Mouse (Mus musculus) kidney, embryonic 14.5 days (tissue): ENCODE data around the gene Trpc1. TPM values are rescaled to one million over a fixed set of nuclear protein-coding genes. Genes with fewer than 3 reads are reported as not detected.

Experiments
- ATAC-seq: fragments of 200-750 bp; cut with Nextera tagmentation; 2 replicates; pipeline ENCODE4 v1.8.0; 2017; ENCODE audit warnings: moderate number of reproducible peaks, mild to moderate bottlenecking, moderate TSS enrichment, moderate library complexity; ENCODE audit not compliant: low FRiP score, low TSS enrichment
- H3K27ac ChIP-seq: fragments of 300-500 bp; sonication (generic); 2 replicates; pipeline ENCODE4 v1.5.1; 2014; ENCODE audit warnings: low read depth, mild to moderate bottlenecking, low read length, moderate library complexity, mixed read lengths
- H3K27me3 ChIP-seq: fragments of 300-500 bp; sonication (generic); 2 replicates; pipeline ENCODE4 v1.6.1; 2014; ENCODE audit warnings: mild to moderate bottlenecking, low read length; ENCODE audit not compliant: control insufficient read depth, insufficient read depth
- H3K36me3 ChIP-seq: fragments of 300-500 bp; sonication (generic); 2 replicates; pipeline ENCODE4 v1.6.1; 2014; ENCODE audit warnings: low read length, mixed read lengths; ENCODE audit not compliant: control insufficient read depth, insufficient read depth
- H3K4me1 ChIP-seq: fragments of 300-500 bp; sonication (generic); 2 replicates; pipeline ENCODE4 v1.6.1; 2014; ENCODE audit warnings: low read length, mixed read lengths; ENCODE audit not compliant: control insufficient read depth, insufficient read depth
- H3K4me2 ChIP-seq: fragments of 300-500 bp; sonication (generic); replicated peaks from 2 replicates; pipeline ENCODE4 v1.6.1; 2014; ENCODE audit warnings: low read depth, mild to moderate bottlenecking, low read length
- H3K4me3 ChIP-seq: fragments of 300-500 bp; sonication (generic); 2 replicates; pipeline ENCODE4 v1.5.1; 2014; ENCODE audit warnings: mild to moderate bottlenecking, low read length
- H3K9ac ChIP-seq: fragments of 300-500 bp; sonication (generic); 2 replicates; pipeline ENCODE4 v1.6.1; 2014; ENCODE audit warnings: low read depth, mild to moderate bottlenecking, low read length, moderate library complexity
- H3K9me3 ChIP-seq: fragments of 300-500 bp; sonication (generic); 2 replicates; pipeline ENCODE4 v1.6.1; 2016; ENCODE audit warnings: low read length; ENCODE audit not compliant: control insufficient read depth
- WGBS: fragments of 180-500 bp; shearing (Covaris S2); extraction: QIAGEN DNeasy Blood & Tissue Kit; methylation state at CpG from one replicate; pipeline ENCODE4 v1.1.7; 2014; 5-methylcytosine and 5-hydroxymethylcytosine counted together
- polyA plus RNA-seq: library from polyadenylated mRNA; unstranded; fragments of >200 nt; fragmentation: Nextera tagmentation; extraction: Ambion mirVana; gene quantifications from 2 replicates; pipeline ENCODE4 v1.2.1, GENCODE M21; 2014

The Trpc1 gene
- polyA plus RNA-seq, 1 experiment from 2014 or later: 4.8 TPM

DNA sequence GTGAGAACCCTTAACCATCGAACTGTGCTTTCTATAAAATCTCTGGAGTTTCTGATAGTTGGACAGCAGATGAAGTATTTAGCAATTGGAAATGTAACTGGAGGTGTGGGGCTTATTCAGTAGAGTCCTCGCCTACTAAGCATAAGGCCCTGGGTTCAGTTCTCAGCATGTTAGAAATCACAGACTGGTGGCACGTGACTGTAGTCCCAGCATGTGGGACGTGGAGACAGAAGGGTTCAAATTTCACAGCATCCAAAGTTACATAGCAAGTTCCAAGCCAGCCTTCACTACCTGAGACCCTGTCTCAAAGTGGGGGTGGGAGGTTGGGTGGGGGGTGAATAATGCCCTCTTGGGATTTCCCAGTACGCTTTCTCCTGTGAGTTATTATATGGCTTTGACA is 81.9 kb downstream of the Trpc1 start:
- Histone ChIP-seq H3K27me3 (no peaks in the 10 kb centered on the region), H3K27ac (no peak overlapping the region), H3K9me3 (no peaks in the 10 kb centered on the region), H3K4me2 (no peak overlapping the region), H3K36me3 (no peaks in the 10 kb centered on the region), H3K9ac (no peak overlapping the region), H3K4me3 (no peak overlapping the region), H3K4me1 (no peaks in the 10 kb centered on the region)
- ATAC-seq: no peak
- 53% methylated on average over 5 of the region's 5 CpGs for WGBS

DNA sequence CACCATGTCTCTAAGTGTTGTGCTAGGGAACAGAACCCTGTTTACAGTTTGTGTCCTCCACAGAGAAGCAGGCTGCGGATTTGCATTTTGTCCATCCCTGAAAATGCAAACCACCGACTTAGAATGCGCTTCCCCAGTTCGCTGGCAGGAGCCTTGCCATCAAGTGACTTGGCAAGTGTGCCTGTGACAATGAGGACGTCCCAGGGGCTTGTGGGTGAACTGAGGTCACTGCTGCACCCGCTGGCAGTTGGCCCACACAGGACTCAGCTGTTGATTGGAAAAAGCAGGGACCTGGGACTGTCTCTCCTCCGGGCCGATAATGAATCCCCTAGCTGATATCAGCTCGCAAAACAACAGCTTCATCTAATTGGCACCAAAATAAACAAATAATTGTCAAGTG is 82.3 kb downstream of the Trpc1 start:
- Histone ChIP-seq H3K4me2 (no peak overlapping the region), H3K27me3 (no peaks in the 10 kb centered on the region), H3K27ac (no peak overlapping the region), H3K9me3 (no peaks in the 10 kb centered on the region), H3K36me3 (no peaks in the 10 kb centered on the region), H3K9ac (no peak overlapping the region), H3K4me3 (no peak overlapping the region), H3K4me1 (no peaks in the 10 kb centered on the region)
- WGBS: 65% methylated on average over 9 of the region's 9 CpGs
- ATAC-seq: no peak

DNA sequence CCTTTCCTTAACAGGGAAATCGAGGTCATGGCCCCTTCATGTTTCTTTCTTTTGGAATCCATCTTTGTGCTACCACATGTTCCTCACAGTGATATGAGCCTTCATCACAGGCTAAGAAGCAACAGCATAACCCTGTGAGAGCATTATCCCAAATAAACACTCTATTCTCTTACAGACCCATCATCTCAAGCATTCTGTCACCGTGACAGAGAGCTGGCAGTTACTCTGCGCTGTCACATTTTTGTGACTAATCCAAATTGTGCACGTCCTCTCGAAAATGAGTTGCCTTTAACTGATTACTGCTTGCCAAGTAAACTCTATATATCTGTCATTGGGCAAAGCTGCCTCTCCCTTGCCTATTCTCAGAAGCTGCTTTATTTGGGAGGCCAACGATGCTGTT is 84.3 kb downstream of the Trpc1 start:
- Histone ChIP-seq H3K4me1 (no peaks in the 10 kb centered on the region), H3K4me2 (no peak overlapping the region), H3K4me3 (no peak overlapping the region), H3K36me3 (no peaks in the 10 kb centered on the region), H3K9me3 (no peaks in the 10 kb centered on the region), H3K27me3 (no peaks in the 10 kb centered on the region), H3K27ac (no peak overlapping the region), H3K9ac (no peak overlapping the region)
- ATAC-seq: no peak
- 84% methylated on average over 6 of the region's 6 CpGs for WGBS

DNA sequence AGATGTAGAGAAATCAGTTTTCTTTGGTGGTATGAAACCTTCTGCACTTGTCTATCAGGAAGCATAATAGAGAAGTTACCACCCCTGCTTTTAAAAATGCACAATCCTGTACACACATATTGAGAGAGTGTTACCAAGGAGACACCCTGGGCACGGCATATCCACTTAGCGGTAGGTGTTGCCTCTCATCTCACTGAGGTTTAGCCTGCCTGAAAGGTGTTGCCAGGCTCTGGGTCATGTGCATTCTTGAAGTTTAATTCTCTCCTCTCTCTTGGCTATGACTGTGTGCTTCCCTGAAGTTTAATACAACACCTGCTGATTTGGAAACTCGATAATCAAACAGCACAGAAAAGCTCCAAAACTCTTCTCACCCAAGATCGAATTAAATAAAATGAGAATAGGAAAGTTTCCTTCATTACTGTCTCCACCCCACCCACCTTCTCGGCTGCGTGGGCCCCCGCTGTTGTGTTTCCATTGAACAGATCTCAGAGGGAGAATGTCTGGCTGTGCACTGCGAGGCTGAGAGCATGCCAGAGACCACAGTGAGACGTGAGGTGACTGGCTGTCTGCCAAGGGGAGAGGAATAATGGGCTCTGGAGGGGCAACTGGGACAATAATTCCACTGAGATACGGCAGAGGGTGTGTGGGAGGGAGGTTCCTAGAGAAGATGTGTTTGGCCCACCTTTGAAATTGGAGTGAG is 85.7 kb downstream of the Trpc1 start:
- no peaks in the 10 kb centered on the region for H3K36me3 ChIP-seq
- H3K4me3 ChIP-seq: no peak overlapping the region
- H3K9ac ChIP-seq: no peak overlapping the region
- no peaks in the 10 kb centered on the region for H3K27me3 ChIP-seq
- H3K4me2 ChIP-seq: no peak overlapping the region
- no peak for ATAC-seq
- H3K27ac ChIP-seq: no peak overlapping the region
- H3K9me3 ChIP-seq: no peaks in the 10 kb centered on the region
- no peaks in the 10 kb centered on the region for H3K4me1 ChIP-seq
- WGBS: 59% methylated on average over 10 of the region's 10 CpGs

DNA sequence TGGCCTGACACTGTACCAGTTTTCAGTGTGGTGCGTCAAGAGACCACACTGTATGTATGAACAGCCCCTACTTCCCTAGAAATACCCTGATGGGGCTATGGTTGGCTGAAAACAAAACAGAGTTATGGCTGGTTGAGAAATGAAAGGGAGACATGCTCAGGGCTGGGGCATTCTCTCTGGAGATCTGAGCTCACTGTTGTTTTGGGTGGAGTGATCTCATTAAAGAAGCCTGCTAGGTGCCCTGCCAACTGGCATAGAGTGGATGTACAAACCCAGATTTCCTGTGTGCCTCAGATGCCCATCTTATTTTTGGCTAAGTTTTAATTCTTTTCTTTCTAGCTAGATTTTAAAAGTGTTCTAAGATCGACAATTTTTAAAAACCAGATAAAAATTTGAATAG is 92.2 kb downstream of the Trpc1 start:
- Histone ChIP-seq H3K4me2 (no peak overlapping the region), H3K4me3 (no peak overlapping the region), H3K9me3 (no peaks in the 10 kb centered on the region), H3K27me3 (no peaks in the 10 kb centered on the region), H3K4me1 (no peaks in the 10 kb centered on the region), H3K27ac (no peak overlapping the region), H3K9ac (no peak overlapping the region), H3K36me3 (no peaks in the 10 kb centered on the region)
- ATAC-seq: no peak
- 84% methylated on average over 2 of the region's 2 CpGs for WGBS

Other genes starting within 250 kb of the Trpc1 start
- gene U2surp, start 238.4 kb downstream of the Trpc1 start, polyA plus RNA-seq: 163 and 164 TPM in 2 replicates
- gene Paqr9, start 190.7 kb downstream of the Trpc1 start, polyA plus RNA-seq: 0.46 and 0.54 TPM in 2 replicates
- gene Pcolce2, start 112.8 kb downstream of the Trpc1 start, polyA plus RNA-seq: 1.5 and 1.6 TPM in 2 replicates
- 9.2 and 14.1 TPM in 2 replicates for gene Pls1, start 94.9 kb upstream of the Trpc1 start, polyA plus RNA-seq
- 18.1 and 27.7 TPM in 2 replicates for gene Atr, start 107.2 kb upstream of the Trpc1 start, polyA plus RNA-seq
- gene Xrn1, start 204.4 kb upstream of the Trpc1 start, polyA plus RNA-seq: 13.1 and 29.2 TPM in 2 replicates